Mouse (Mus musculus): ENCODE measurements around the gene Mdga1.

Mdga1 gene

GRCm38 (mm10) chr17:29981568-29981967 lies 11.7 kb upstream of the Mdga1 start:
- no peak for DNase-seq (ENCODE audit: low spot score in 2 of 2)

- no peak for DNase-seq (ENCODE audit: low spot score in 2 of 2)
Measured at GRCm38 (mm10) chr17:29979841-29980240, 10.0 kb upstream of the Mdga1 start.

- DNase-seq (ENCODE audit: low spot score in 2 of 2): no peak
Measured at GRCm38 (mm10) chr17:29979020-29979419, 9.1 kb upstream of the Mdga1 start.

GRCm38 (mm10) chr17:29975731-29976130 lies 5.8 kb upstream of the Mdga1 start:
- peak; percentile 83 to 88 for DNase-seq (ENCODE audit: low spot score in 2 of 2)

GRCm38 (mm10) chr17:29973226-29973625 lies 3.3 kb upstream of the Mdga1 start:
- DNase-seq (ENCODE audit: low spot score in 2 of 2): no peak

GRCm38 (mm10) chr17:29971761-29972432 lies 2.0 kb upstream of the Mdga1 start:
- DNase-seq (ENCODE audit: low spot score in 2 of 2): no peak

- DNase-seq (ENCODE audit: low spot score in 2 of 2): no peak
Measured at GRCm38 (mm10) chr17:29965506-29965905, 4.4 kb downstream of the Mdga1 start.

GRCm38 (mm10) chr17:29963730-29964259 lies 6.1 kb downstream of the Mdga1 start:
- DNase-seq (ENCODE audit: low spot score in 2 of 2): no peak

- DNase-seq (ENCODE audit: low spot score in 2 of 2): no peak
Measured at GRCm38 (mm10) chr17:29955880-29956279, 14.0 kb downstream of the Mdga1 start.

- DNase-seq (ENCODE audit: low spot score in 2 of 2): no peak
Measured at GRCm38 (mm10) chr17:29954316-29954715, 15.6 kb downstream of the Mdga1 start.

GRCm38 (mm10) chr17:29951100-29951499 lies 18.8 kb downstream of the Mdga1 start:
- no peak for DNase-seq (ENCODE audit: low spot score in 2 of 2)

- DNase-seq (ENCODE audit: low spot score in 2 of 2): no peak
Measured at GRCm38 (mm10) chr17:29950574-29950973, 19.3 kb downstream of the Mdga1 start.

GRCm38 (mm10) chr17:29947271-29947714 lies 22.6 kb downstream of the Mdga1 start:
- no peak for DNase-seq (ENCODE audit: low spot score in 2 of 2)

- no peak for DNase-seq (ENCODE audit: low spot score in 2 of 2)
Measured at GRCm38 (mm10) chr17:29944376-29944775, 25.5 kb downstream of the Mdga1 start.

GRCm38 (mm10) chr17:29939011-29939410 lies 30.9 kb downstream of the Mdga1 start:
- DNase-seq (ENCODE audit: low spot score in 2 of 2): no peak

GRCm38 (mm10) chr17:29937350-29937781 lies 32.5 kb downstream of the Mdga1 start:
- DNase-seq (ENCODE audit: low spot score in 2 of 2): no peak

- DNase-seq (ENCODE audit: low spot score in 2 of 2): no peak
Measured at GRCm38 (mm10) chr17:29934133-29934851, 35.6 kb downstream of the Mdga1 start.

- DNase-seq (ENCODE audit: low spot score in 2 of 2): no peak
Measured at GRCm38 (mm10) chr17:29932753-29933152, 37.1 kb downstream of the Mdga1 start.

GRCm38 (mm10) chr17:29931224-29931945 lies 38.5 kb downstream of the Mdga1 start:
- no peak for DNase-seq (ENCODE audit: low spot score in 2 of 2)

- peak in 1 of 2 experiments; percentile 39 for DNase-seq (ENCODE audit: low spot score in 2 of 2)
Measured at GRCm38 (mm10) chr17:29928751-29929237, 41.1 kb downstream of the Mdga1 start.

GRCm38 (mm10) chr17:29925608-29926606 lies 44.0 kb downstream of the Mdga1 start:
- DNase-seq (ENCODE audit: low spot score in 2 of 2): no peak

Data from urinary bladder, postnatal 4 days (tissue).